Mouse (Mus musculus): ENCODE results near the gene Ndufs2. TPM values are rescaled to one million over a fixed set of nuclear protein-coding genes. Genes with fewer than 3 reads are reported as not detected.
A peak's percentile ranks its signal among the peaks of the same experiment; 100 is the strongest.

Gene Ndufs2
- polyA plus RNA-seq, 1 experiment from 2014 or later: 244 TPM

DNA sequence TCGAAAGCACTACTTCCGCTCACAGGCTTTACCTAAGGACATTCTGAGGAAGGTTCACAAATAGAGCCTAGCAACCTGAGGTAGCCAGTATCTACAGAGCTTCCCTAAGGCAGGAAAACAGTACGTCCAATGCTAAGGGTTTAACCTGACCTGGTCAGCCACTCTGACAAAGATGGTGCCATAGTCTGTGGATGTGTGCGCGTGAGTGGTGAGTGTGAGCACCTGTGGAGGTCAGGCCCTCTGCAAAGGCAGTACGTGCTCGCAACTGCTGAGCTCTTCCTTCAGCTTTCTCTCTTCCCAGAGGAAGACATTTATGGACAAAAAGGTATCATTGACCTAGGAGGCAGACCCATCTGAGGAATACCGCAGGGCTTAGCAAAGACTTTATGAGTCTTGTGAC lies 27.2 kb upstream of the Ndufs2 start:
- ATAC-seq (ENCODE audit: insufficient read depth) (no peak), DNase-seq (no peak)
- peaks cover 67% of the 10 kb centered on the region for H3K36me3 ChIP-seq (ENCODE audit: insufficient read depth)
- no peaks in the 10 kb centered on the region for H3K4me1 ChIP-seq (ENCODE audit: insufficient read depth)
- WGBS: 89% methylated on average over 8 of the region's 8 CpGs
- no peaks in the 10 kb centered on the region for H3K9me3 ChIP-seq (ENCODE audit: low read depth, low read length)
- no peak for TF ChIP-seq CTCF (IDR thresholded peaks at IDR 0.05; ENCODE audit: low read depth)
- H3K4me2 ChIP-seq: no peak overlapping the region
- H3K4me3 ChIP-seq (ENCODE audit: low read depth, low read length): no peak overlapping the region
- no peak overlapping the region for H3K27ac ChIP-seq (ENCODE audit: low read depth)
- no peak overlapping the region for H3K9ac ChIP-seq
- no peaks in the 10 kb centered on the region for H3K27me3 ChIP-seq (ENCODE audit: insufficient read depth, low read length)

DNA sequence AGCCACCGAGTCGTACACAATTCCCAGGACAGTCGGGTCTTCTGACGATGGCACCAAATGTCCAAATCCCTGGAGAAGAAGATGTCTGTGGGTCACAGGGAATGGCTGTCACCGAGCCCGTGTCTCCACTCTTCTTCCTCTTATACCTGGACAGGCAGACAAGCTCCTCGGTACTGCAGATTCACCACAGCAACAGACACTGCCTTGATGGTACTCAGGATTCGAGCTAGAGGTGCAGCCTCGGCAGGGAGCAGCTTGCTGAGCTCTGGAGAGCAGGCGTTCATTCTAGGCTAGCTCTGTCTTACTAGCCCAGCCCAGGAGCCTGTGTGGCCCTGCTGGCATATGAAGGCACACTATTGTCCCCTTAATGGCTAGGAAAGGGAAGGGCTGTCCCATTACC lies 26.5 kb upstream of the Ndufs2 start:
- TF ChIP-seq CTCF (IDR thresholded peaks at IDR 0.05; ENCODE audit: low read depth): no peak
- Histone ChIP-seq H3K27ac (ENCODE audit: low read depth) (no peak overlapping the region), H3K36me3 (ENCODE audit: insufficient read depth) (peaks cover 67% of the 10 kb centered on the region), H3K4me2 (no peak overlapping the region), H3K9me3 (ENCODE audit: low read depth, low read length) (no peaks in the 10 kb centered on the region), H3K9ac (no peak overlapping the region), H3K27me3 (ENCODE audit: insufficient read depth, low read length) (no peaks in the 10 kb centered on the region), H3K4me1 (ENCODE audit: insufficient read depth) (no peaks in the 10 kb centered on the region), H3K4me3 (ENCODE audit: low read depth, low read length) (no peak overlapping the region)
- no peak for ATAC-seq (ENCODE audit: insufficient read depth)
- 80% methylated on average over 10 of the region's 10 CpGs for WGBS
- DNase-seq: no peak

DNA sequence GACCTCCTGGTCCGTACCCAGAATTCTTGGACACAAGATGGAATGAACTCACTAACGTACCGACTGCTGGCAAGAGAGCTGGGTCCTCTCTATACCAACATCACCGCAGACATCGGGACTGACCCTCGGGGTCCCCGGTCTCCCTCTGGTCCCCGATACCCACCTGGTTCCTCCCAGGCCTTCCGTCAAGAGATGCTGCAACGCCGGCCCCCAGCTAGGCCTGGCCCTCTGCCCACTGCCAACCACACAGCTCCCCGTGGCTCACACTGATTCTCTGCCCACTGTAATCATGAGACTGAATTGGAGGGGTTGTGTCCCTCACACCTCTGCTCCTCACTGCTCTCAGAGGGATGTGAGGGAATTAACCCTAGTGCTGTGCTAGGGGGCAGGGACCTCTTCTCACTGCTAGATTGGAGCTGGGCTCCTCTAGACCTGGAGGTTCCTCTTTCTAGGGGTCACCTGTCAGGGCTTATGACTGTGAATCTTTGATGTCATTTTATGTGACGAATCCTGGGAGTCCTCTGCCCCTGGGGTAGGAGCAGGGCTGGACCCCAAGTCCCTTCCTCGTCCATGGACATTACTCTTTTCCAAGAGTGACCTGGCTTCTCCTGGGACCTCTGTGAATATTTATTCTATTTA lies 25.0 kb upstream of the Ndufs2 start:
- H3K36me3 ChIP-seq (ENCODE audit: insufficient read depth): peaks cover 68% of the 10 kb centered on the region
- no peaks in the 10 kb centered on the region; the same call in 1 of the 2 replicates for H3K4me1 ChIP-seq (ENCODE audit: insufficient read depth)
- no peaks in the 10 kb centered on the region for H3K9me3 ChIP-seq (ENCODE audit: low read depth, low read length)
- no peak overlapping the region for H3K27ac ChIP-seq (ENCODE audit: low read depth)
- DNase-seq: no peak
- H3K9ac ChIP-seq: no peak overlapping the region
- TF ChIP-seq CTCF (IDR thresholded peaks at IDR 0.05; ENCODE audit: low read depth): no peak
- ATAC-seq (ENCODE audit: insufficient read depth): no peak
- H3K27me3 ChIP-seq (ENCODE audit: insufficient read depth, low read length): no peaks in the 10 kb centered on the region
- no peak overlapping the region for H3K4me2 ChIP-seq
- H3K4me3 ChIP-seq (ENCODE audit: low read depth, low read length): no peak overlapping the region
- 89% methylated on average over 14 of the region's 14 CpGs for WGBS

DNA sequence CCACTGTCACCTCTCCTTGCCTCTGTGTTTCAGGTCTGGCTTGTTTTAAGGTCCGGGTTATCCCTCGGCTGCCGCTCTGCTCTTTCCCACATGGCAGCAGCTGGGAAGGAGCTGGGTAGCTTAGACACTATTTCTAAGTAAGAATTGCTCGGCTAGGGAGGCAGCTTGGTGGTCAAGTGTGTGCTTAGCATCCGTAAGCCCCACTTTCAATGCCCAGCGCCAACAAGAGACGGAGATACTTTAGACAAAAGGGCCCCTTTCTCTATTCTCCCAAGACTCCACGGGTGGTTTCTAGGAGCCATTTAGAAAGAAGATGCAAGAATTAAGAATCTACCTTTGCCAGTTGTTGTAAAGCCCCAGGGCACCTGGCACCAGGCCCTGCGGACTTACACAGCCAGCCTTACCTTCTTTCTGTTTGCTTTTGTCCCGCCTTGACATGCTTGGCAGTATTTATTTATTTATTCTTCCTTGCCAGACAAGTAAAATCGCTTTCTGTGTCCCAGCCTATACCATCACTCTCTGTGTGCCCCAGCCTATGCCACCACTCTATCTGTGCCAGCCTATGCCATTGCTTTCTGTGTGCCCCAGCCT lies 24.1 kb upstream of the Ndufs2 start:
- WGBS: 73% methylated on average over 11 of the region's 11 CpGs
- Histone ChIP-seq H3K4me2 (no peak overlapping the region), H3K4me1 (ENCODE audit: insufficient read depth) (no peaks in the 10 kb centered on the region; the same call in 1 of the 2 replicates), H3K9ac (no peak overlapping the region), H3K27me3 (ENCODE audit: insufficient read depth, low read length) (no peaks in the 10 kb centered on the region), H3K4me3 (ENCODE audit: low read depth, low read length) (no peak overlapping the region), H3K36me3 (ENCODE audit: insufficient read depth) (peaks cover 68% of the 10 kb centered on the region), H3K9me3 (ENCODE audit: low read depth, low read length) (no peaks in the 10 kb centered on the region), H3K27ac (ENCODE audit: low read depth) (no peak overlapping the region)
- no peak for TF ChIP-seq CTCF (IDR thresholded peaks at IDR 0.05; ENCODE audit: low read depth)
- ATAC-seq (ENCODE audit: insufficient read depth) (no peak), DNase-seq (no peak)

DNA sequence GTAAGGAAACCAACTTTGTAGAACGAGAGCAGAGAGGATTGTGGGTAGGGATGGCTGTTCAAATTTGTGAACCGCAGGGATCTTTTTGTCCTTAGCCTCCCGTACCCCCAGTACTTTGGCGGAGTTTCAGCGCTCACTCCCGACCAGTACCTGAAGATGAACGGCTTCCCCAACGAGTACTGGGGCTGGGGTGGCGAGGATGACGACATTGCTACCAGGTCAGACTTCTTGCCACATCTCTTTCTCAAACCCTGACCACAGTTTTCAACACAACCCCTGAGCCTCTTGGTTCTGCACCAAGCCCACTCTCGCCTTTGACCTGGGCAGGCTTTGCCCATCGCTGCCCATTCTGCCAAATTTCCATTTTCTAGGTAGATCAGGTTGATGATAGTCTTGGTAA lies 23.0 kb upstream of the Ndufs2 start:
- H3K4me2 ChIP-seq: no peak overlapping the region
- H3K36me3 ChIP-seq (ENCODE audit: insufficient read depth): peaks cover 68% of the 10 kb centered on the region
- H3K27me3 ChIP-seq (ENCODE audit: insufficient read depth, low read length): no peaks in the 10 kb centered on the region
- no peak overlapping the region for H3K27ac ChIP-seq (ENCODE audit: low read depth)
- H3K9me3 ChIP-seq (ENCODE audit: low read depth, low read length): no peaks in the 10 kb centered on the region
- ATAC-seq (ENCODE audit: insufficient read depth): no peak
- no peak for DNase-seq
- H3K4me3 ChIP-seq (ENCODE audit: low read depth, low read length): no peak overlapping the region
- H3K4me1 ChIP-seq (ENCODE audit: insufficient read depth): peaks cover 5% of the 10 kb centered on the region; the same call in 1 of the 2 replicates
- TF ChIP-seq CTCF (IDR thresholded peaks at IDR 0.05; ENCODE audit: low read depth): no peak
- WGBS: 86% methylated on average over 12 of the region's 12 CpGs
- no peak overlapping the region for H3K9ac ChIP-seq

DNA sequence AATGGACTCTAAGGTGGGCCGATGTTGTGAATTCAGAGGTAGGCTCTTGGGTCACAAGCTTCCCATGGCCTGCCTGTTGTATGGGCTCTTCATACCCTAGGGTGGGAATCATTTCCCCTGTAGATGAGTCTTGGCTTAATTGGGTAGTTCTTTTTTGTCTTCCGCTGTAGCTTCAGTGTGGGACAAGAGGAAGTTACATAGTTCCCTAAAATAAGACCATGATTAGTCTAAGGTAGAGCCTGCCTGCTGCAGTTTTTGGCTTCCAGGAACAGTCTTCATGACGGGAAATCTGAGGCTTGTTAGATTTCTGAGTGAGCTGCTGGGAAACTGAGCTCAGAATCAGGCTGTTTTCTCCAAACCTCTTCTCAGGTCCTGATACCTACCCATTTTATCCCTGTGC lies 20.9 kb upstream of the Ndufs2 start:
- peaks cover 52% of the 10 kb centered on the region for H3K36me3 ChIP-seq (ENCODE audit: insufficient read depth)
- 0 out of 2 replicates have a peak overlapping the region, but pooled peaks have one; percentile 90 for H3K4me3 ChIP-seq (ENCODE audit: low read depth, low read length)
- H3K27me3 ChIP-seq (ENCODE audit: insufficient read depth, low read length): no peaks in the 10 kb centered on the region
- H3K4me2 ChIP-seq: peak overlapping the region; percentile 96; the same call in 1 of the 2 replicates
- DNase-seq (no peak), ATAC-seq (ENCODE audit: insufficient read depth) (no peak)
- H3K9me3 ChIP-seq (ENCODE audit: low read depth, low read length): no peaks in the 10 kb centered on the region
- H3K27ac ChIP-seq (ENCODE audit: low read depth): no peak overlapping the region
- H3K9ac ChIP-seq: peak overlapping the region; percentile 1; the same call in 1 of the 2 replicates
- no peak for TF ChIP-seq CTCF (IDR thresholded peaks at IDR 0.05; ENCODE audit: low read depth)
- peaks cover 5% of the 10 kb centered on the region; the same call in 1 of the 2 replicates for H3K4me1 ChIP-seq (ENCODE audit: insufficient read depth)
- 93% methylated on average over 3 of the region's 3 CpGs for WGBS

DNA sequence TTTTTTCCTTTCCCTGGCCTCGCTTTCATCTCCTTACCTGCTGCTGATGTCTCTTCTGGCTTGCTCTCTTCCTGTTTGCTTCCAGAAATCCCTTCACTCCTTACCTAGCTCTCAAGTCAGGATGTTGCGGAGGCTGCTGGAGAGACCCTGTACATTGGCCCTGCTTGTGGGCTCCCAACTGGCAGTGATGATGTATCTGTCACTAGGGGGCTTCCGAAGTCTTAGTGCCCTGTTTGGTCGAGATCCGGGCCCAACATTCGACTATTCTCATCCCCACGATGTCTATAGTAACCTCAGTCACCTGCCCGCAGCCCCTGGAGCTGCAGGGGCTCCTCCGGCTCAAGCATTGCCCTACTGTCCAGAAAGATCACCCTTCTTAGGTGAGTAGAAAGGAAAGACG lies 20.4 kb upstream of the Ndufs2 start:
- Histone ChIP-seq H3K27ac (ENCODE audit: low read depth) (no peak overlapping the region), H3K4me3 (ENCODE audit: low read depth, low read length) (0 out of 2 replicates have a peak overlapping the region, but pooled peaks have one; percentile 90)
- WGBS: 59% methylated on average over 10 of the region's 10 CpGs

More for the DNA sequence above, 20.4 kb upstream of the Ndufs2 start:
- H3K4me1 ChIP-seq (ENCODE audit: insufficient read depth): peaks cover 5% of the 10 kb centered on the region; the same call in 1 of the 2 replicates
- TF ChIP-seq CTCF (IDR thresholded peaks at IDR 0.05; ENCODE audit: low read depth): peak; percentile 16; the same call in 1 of the 2 replicates
- DNase-seq (no peak), ATAC-seq (ENCODE audit: insufficient read depth) (no peak)
- peak overlapping the region; percentile 96 for H3K4me2 ChIP-seq
- H3K9ac ChIP-seq: peak overlapping the region; percentile 1; the same call in 1 of the 2 replicates
- no peaks in the 10 kb centered on the region for H3K27me3 ChIP-seq (ENCODE audit: insufficient read depth, low read length)
- peaks cover 47% of the 10 kb centered on the region for H3K36me3 ChIP-seq (ENCODE audit: insufficient read depth)
- H3K9me3 ChIP-seq (ENCODE audit: low read depth, low read length): no peaks in the 10 kb centered on the region
